Mouse (Mus musculus) B cell, adult 2 months (primary cell): ENCODE data around the gene Rpl29.
A peak's percentile ranks its signal among the peaks of the same experiment; 100 is the strongest.

Source experiments
- DNase-seq, 2 experiments: peaks; one replicate each; pipeline ENCODE4 v3.0.0; 2022

The Rpl29 gene

GRCm38 (mm10) chr9:106474456-106474855 lies 45.2 kb downstream of the Rpl29 start:
- peak; percentile 75 to 79 for DNase-seq

- no peak for DNase-seq
Measured at GRCm38 (mm10) chr9:106475046-106475445, 45.8 kb downstream of the Rpl29 start.

DNA sequence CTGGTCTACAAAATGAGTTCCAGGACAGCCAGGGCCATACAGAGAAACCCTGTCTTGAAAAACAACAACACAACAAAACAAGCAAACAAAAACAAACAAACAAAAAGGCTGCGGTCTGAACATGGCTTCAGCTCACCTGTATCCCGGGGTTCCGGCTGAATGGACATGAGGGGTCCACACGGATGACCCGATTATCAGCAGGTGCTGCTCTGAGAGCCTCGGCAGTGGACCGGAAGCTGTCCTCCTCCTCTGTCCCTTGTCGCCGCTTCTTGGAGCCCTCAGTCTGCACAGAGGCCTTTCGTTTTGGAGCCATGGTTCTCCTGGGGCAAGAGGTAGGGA lies 46.4 kb downstream of the Rpl29 start, which contains the start of gene Rrp9:
Rrp9 (plus strand) TSS at position 301 of the 339 bp plus-strand sequence.
- DNase-seq, result no peak

GRCm38 (mm10) chr9:106476002-106476923 lies 47.0 kb downstream of the Rpl29 start:
- peak; percentile 75 to 77 for DNase-seq

DNA sequence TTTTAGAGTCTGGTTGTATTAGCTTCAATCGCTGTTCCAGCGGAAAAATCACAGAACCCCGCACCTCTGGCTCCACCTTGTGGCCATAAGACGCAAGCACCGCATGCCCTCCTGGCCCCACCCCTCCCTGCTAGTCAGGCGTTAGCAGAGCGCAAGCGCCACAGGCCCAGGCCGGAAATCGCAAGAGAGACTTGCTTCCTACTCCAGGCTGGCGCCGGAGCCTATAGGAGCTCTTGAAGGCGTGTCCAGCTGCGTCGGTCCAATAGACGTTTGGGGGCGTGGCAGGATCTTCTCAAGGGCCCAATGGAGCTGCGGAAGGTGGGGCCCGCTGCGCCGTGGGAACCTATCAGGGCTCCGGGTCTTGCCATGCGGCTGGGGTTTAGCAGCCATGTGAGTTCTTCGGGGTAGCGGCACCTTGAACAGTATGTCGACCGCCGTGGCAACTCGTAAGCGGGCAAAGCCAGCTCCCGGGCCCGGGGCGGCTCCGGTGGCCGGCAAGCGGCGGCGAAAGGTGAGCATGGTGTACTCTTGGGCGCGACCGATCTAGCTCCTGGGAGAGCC lies 47.8 kb downstream of the Rpl29 start, which contains the start of gene Parp3:
Parp3 (minus strand) TSS at position 26 of the 561 bp plus-strand sequence.
- peak; percentile 95 to 98 for DNase-seq

DNA sequence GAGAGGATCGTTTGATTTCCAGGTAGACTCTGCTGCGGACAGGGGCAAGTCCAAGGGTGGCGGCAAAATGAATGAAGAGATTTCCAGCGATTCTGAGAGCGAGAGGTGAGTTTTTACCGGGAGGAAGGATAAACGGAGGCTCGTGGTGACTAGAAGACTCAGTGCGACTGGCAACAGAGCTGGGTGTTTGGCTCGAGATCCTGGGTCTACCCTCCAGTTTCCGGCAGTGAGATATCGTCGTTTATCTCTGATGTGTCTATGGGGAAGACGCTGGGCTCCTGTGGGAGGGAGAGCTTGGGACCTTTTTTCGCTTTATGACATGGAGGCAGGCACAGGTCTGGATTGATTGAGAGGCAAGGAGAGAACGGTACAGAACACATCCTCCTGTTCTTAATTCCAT lies 48.4 kb downstream of the Rpl29 start:
- no peak for DNase-seq

GRCm38 (mm10) chr9:106478101-106478500 lies 48.8 kb downstream of the Rpl29 start:
- DNase-seq, result no peak

DNA sequence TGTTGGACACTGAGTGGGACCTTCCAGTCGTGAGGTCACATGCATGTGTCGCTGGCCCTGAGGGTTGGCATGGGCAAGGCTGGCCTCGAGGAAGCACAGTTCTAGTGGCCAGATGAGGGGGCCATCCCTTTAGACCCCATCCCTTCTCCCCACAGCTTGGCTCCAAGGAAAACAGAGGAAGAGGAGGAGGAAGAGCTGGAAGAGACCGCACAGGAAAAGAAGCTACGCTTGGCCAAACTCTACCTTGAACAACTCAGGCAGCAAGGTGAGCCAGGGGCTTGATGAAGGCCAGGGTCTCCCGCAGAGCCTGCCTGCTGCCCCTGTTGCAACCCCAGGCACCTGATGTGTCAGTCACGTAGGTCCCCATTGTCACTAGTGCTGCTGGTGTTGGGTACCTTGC lies 51.3 kb downstream of the Rpl29 start:
- DNase-seq, result no peak

DNA sequence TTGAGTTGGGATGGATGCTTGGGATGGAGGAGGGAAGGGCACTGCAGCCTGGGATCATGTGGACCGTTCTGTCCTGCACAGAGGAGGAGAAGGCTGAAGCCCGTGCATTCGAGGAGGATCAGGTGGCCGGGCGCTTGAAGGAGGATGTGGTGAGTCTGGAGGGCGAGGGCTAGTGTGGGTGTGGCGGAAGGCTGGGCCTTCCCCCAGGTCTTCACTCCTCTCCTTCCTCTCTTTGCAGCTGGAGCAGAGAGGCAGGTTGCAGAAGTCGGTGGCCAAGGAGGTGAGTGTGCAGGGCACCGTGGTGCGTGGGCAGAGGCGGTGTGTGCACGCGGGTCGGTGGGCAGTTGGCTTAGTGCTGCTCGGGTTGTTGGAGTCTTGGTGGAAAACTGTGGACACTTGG lies 51.8 kb downstream of the Rpl29 start:
- DNase-seq, result no peak
